Mouse (Mus musculus): ENCODE results near the gene Mrs2.
A peak's percentile ranks its signal among the peaks of the same experiment; 100 is the strongest.
"Not testable (repeated sequence)": the region's sequence is repeated elsewhere in the genome, so short reads cannot be mapped to it uniquely, and the experiment has no call there.

Gene Mrs2

GRCm38 (mm10) chr13:24977820-24978342, 42.3 kb downstream of the Mrs2 start:
- no peak for DNase-seq (ENCODE audit: low spot score in 2 of 2)

DNA sequence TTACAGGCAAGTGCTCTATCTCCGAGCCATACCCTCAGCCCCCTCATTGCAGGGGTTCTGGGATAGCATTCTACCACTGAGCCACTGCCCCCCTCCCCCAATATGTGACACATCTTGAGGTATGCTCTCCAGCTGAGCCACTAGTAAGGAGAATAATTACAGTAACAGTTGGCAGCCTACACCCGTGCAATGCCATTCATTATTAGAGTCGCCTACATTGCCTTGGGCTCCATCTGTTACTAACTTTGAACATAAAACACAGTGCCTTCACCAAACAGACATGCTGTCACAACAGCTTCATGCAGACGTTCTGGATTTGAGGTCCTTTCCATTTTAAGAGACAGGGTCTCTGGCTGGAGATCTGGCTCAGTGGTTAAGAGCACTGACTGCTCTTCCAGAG, 43.8 kb downstream of the Mrs2 start:
- no peak for DNase-seq (ENCODE audit: low spot score in 2 of 2)

- not testable (repeated sequence) for DNase-seq (ENCODE audit: low spot score in 2 of 2)
These were observed 48.4 kb downstream of the Mrs2 start for GRCm38 (mm10) chr13:24971776-24972175.

- DNase-seq (ENCODE audit: low spot score in 2 of 2) = no peak
These were observed 54.4 kb downstream of the Mrs2 start for GRCm38 (mm10) chr13:24965846-24966201.

DNA sequence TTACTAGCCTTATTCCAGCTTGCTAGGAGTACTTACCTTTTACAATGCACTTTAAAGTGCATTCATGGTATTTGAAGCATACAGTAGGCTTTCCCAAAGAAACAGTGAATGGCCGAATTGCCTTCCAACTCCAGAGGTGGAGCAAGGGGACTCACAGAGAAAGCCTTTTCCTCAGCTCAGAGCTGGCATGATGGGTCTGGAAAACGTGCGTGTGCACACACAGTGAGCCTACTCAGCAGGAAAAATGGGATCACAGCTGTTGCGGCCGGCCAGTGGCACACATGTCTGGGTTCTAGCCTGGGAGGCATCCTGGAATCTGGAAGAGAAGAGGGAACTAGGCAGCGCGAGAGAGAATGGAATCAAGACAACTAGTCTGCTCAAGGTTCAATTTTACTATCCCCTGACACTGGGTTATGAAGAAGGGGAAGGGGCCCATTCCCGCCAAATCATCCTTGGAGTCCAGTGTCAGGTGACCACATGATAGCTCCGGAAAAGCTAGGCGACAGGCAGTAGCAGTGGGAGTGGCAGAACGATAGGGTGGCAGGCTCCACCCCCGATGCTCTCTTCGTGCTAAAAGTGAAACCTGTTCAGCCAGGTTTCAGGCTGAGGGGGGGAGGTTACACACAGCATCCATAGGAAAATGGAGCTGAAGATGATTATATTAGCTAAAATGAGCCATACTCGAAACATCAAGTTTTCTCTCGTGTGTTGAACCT, 54.9 kb downstream of the Mrs2 start:
- no peak for DNase-seq (ENCODE audit: low spot score in 2 of 2)

DNA sequence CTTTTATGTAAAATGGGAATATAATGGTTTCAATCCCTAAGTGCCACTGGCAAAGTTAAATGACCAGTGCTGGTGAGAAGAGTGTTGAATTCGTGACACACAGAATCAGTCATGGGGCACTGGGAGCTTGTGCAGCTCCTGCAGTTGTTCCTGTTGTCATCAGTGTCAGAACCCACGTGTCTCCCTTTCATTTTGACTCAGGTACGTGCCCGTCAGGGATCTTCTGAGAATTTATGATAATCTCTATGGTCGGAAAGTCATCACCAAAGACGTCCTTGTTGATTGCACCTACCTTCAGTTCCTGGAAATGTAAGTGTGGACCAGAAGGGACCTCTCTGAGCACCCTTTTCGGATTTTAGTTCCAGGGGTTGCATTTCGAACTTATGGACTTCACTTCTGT, 58.1 kb downstream of the Mrs2 start:
- DNase-seq (ENCODE audit: low spot score in 2 of 2) = no peak

DNA sequence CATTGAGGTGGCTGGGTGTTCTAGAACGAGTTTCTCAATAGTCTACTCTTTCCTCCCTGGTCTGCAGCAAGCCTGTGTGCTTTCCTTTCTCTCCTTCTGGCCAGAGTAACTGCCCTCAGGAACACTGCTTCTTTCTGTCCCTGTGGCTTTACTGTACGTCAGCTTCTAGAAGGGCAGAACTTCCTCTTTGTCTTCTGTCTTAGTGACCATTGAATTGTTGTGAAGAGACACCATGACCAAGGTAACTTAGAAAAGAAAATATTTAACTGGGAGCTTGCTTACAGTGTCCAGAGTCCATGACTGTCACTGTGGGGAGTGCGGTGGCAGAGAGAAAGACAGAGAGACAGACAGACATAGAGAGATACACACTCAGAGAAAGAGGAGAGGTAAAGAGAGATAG, 60.1 kb downstream of the Mrs2 start:
- DNase-seq (ENCODE audit: low spot score in 2 of 2) = no peak

GRCm38 (mm10) chr13:24958671-24959070, 61.5 kb downstream of the Mrs2 start:
- no peak for DNase-seq (ENCODE audit: low spot score in 2 of 2)

DNA sequence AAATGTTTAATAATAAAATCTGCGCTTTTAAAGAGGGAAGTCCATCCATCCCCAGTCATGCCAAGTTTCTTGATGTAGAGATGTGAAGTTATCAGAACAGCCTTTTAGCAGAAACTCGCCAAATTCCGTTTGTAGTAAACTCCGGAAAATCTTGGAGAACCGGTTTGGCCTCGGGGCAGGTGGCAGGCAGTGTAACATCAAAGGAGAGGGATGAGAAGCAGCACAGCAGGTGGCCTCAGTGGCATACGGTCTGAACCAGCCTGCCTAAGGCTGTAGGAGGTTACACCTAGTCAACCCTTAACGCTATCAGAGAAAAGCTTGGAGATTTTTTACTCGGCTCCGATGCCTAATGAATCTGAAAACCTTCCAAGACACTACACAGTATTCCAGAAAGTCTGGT, 64.7 kb downstream of the Mrs2 start:
- DNase-seq (ENCODE audit: low spot score in 2 of 2) = no peak

GRCm38 (mm10) chr13:24955091-24955490, 65.1 kb downstream of the Mrs2 start:
- DNase-seq (ENCODE audit: low spot score in 2 of 2) = no peak

- no peak for DNase-seq (ENCODE audit: low spot score in 2 of 2)
These were observed 67.5 kb downstream of the Mrs2 start for GRCm38 (mm10) chr13:24952659-24953058.

DNA sequence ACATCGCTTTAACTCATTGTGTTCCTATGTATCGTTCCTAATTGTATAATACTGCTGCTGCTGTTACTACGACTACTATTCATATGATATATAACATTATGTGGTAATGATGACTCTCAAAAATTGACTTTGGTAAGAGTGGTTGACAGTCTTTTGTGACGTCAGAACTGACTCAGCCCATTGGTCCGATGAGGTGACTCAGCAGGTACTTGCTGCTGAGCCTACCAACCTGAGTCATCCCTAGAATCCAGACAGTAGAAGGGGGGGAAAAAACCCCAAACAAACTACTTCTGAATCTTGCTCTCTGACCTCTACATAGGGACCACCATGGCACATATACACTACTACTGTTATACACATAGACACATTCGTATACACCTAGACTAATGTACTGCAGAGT, 71.3 kb downstream of the Mrs2 start:
- no peak for DNase-seq (ENCODE audit: low spot score in 2 of 2)

- no peak for DNase-seq (ENCODE audit: low spot score in 2 of 2)
These were observed 73.0 kb downstream of the Mrs2 start for GRCm38 (mm10) chr13:24947158-24947557.

- no peak for DNase-seq (ENCODE audit: low spot score in 2 of 2)
These were observed 74.6 kb downstream of the Mrs2 start for GRCm38 (mm10) chr13:24945567-24945966.

- DNase-seq (ENCODE audit: low spot score in 2 of 2) = no peak
These were observed 76.9 kb downstream of the Mrs2 start for GRCm38 (mm10) chr13:24943303-24943702.

DNA sequence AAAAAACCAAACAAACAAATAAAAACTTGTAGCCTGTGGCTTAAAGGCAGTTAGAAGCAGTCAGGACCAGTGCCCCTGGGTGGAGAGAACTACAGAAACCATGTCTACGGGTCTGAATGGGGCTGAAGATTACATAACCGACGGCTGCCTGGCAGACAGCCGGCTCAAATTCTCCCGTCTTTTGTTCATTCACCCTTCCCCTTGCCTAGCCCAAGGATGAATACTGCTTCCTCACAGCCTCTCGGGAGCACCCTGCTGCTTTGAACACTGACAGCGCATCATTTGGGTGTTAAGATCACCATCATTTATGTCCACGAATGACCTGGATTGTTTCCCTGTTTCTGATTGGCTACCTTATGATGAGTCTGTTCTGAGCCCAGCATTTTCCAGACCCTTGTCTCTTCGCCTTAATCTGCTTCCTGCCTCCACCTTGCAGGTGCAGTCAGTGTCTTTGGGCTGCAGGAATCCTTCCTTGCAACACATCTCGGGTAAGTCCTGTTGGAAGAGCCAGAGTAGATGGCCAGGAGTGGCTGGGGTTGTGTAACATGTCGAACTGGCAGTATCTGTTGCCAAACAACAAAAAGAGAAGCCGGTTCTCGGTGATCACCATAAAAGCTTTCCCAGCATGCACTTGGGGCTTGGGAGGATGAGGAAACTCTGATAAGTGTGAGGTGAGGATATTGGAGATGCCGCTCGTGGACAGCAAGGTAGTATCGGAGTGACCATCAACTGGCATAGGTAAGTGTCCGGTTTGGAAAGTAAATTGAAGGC, 77.5 kb downstream of the Mrs2 start, which contains the start of gene Gpld1:
TSS of gene Gpld1 (plus strand) at position 641 of the 771 bp plus-strand sequence.
- DNase-seq (ENCODE audit: low spot score in 2 of 2) = no peak

GRCm38 (mm10) chr13:24939472-24939871, 80.7 kb downstream of the Mrs2 start:
- DNase-seq (ENCODE audit: low spot score in 2 of 2) = no peak

DNA sequence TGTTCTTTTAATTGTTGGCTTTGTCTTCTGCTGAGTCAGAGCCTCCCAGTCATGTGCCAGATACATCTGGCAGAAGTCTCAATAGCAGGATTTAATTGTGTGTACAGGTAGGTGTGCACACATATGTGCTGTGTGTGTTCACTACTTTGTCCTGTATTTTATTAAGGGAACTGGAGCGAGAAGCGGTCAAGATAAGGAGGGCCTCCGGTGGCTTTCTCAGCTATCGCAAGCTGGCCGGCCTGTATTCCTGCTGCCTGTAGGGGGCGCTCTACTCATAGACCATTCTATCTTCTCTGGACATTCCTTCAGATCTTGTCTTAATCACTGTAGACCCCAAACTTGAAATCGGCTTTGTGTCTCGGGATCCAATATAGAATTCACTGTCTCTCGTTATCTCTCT, 81.5 kb downstream of the Mrs2 start:
- DNase-seq (ENCODE audit: low spot score in 2 of 2) = peak; percentile 56 to 64

- no peak for DNase-seq (ENCODE audit: low spot score in 2 of 2)
These were observed 82.4 kb downstream of the Mrs2 start for GRCm38 (mm10) chr13:24937839-24938166.
